Mouse (Mus musculus) kidney, postnatal 36 days (tissue): ENCODE data around the gene Dhx36.

ENCODE experiments used
- DNase-seq, 2 experiments: peaks; one replicate each; pipeline ENCODE4 v3.0.0; 2021 to 2022; ENCODE audit warnings: mixed read lengths in 2 of 2

The Dhx36 gene

GRCm38 (mm10) chr3:62506488-62507205, at the start of gene Dhx36:
Dhx36 (minus strand) TSS chr3:62507004.
- DNase-seq: peak; percentile 98 to 99

- DNase-seq: no peak
Measured at GRCm38 (mm10) chr3:62527593-62527992, 20.8 kb upstream of the Dhx36 start.

- DNase-seq: peak in 1 of 2 experiments; percentile 25
Measured at GRCm38 (mm10) chr3:62527160-62527559, 20.4 kb upstream of the Dhx36 start.

DNA sequence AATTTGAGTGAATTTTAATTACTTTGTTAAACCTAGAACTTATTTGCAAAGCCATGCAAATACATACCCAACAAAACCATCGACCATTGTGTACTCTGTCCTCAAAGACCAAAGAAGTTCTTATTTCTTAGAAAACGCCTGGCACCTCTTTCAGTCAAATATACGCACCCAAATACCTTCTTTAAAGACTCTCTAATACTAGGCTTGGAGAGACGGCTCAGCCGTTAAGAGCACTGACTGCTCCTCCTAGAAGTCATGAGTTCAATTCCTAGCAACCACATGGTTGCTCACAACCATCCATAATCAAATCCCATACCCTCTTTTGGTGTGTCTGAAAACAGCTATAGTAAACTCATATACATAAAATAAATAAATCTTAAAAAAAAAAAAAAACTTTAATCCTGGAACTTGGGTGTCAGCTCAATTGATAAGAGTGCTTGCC, 423 bp upstream of the Dhx36 start:
- no peak for DNase-seq

DNA sequence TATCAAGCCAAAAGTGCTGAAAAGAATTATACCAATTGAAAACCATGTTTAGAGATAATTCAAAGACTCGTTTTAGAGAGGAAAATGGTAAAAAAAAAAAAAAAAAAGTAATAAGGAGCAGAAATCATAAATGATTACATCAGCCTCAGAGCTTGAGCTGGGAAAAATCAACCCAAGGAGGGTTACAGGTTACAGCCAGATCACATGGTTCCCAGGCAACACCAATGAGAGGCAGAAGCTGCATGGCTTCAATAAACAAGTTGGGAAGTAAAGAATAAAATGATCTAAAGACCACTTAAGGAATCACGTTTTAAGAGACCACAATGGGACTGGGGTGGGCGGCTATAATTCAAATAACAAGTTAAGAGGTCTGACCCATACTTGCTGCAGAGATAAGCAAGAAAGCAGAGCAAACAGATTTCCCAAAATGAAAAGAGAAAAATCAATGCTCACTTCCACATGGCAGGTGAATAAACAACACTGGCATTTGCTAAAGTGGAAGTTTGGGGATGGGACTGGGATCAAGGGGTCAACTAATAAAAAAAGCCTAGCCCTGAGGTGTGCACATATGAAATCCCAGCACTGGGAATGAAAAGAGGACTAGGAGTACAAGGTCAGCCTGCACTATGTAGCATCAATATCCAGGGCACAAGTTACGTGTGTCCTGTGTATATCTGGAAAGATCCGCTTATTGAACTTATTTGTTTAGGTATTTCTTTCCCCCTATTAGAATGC, 1.5 kb downstream of the Dhx36 start:
- DNase-seq: no peak

GRCm38 (mm10) chr3:62499327-62499726, 7.5 kb downstream of the Dhx36 start:
- DNase-seq: no peak

DNA sequence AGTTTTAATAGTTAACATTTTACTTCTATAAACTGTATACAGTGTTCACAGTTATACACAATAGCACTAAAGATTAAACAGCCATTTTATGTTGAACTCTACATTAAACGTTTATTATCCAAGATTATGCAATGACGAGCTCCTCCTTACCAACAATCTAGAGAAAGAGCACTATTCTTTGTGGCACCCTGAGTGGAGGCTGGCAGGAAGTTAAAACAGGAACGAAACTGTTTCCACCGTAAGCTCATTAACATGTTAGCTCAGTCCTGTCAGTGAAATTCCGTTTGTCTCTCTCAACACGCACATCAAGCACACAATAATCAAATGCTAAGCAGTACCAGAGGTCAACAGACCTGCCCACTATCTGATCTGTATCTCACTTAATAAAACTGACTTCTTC, 14.2 kb downstream of the Dhx36 start:
- DNase-seq: no peak

GRCm38 (mm10) chr3:62484340-62484739, 22.5 kb downstream of the Dhx36 start:
- no peak for DNase-seq

GRCm38 (mm10) chr3:62470179-62470578, 36.6 kb downstream of the Dhx36 start:
- no peak for DNase-seq

DNA sequence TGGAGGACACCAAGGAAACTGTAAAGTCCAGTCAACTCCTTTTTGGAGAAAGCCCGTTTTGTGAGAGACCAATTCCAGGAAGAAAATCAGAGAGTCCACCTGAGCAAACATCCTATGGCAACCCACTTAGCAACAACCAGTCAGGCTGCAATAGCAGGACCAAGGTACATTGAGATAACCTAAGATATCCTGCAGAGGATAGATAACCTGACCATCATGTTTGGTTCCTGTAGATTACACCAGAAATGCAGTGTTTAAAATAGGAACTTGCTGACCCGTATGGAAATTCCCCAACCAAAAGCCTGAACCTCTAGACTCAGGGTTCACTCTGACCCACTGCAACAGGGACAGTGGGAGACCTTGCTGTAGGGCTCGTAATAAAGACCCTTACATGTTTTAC, 42.5 kb downstream of the Dhx36 start:
- no peak for DNase-seq

- DNase-seq: no peak
Measured at GRCm38 (mm10) chr3:62459483-62459882, 47.3 kb downstream of the Dhx36 start.

DNA sequence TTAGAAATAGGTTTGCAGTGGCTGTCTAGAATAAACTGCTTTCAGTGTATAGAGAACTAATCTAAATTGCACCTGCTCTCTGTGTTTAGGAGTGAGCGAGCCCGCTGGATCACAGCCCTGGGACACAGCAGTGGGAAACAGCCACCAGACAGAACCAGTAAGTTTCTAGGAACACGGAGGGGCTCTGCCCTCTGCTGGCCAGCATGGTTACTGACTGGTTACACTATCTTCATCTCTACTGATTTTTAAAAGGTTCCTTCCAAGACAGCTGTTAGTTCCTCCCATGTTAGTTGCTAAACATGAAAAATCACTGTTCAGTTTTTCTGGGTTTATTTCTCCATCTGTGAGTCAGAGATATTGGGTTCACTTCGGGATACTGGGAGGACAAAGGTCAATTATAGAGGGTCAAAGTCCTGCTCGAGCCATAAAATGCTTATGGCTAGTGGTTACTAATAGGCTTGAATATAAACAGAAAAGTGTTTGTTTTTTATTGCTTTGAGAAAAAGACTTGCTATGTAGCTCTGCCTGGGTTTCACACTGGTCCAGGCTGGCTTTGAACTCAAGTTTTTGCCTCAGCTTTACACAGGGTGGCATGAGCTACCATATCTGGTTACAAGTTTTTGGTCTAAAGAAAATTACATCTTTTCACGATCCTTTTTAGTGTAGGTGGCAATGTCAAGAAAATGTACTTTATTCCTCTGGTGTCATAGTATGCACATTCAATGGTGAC, 48.4 kb downstream of the Dhx36 start:
- DNase-seq: peak; percentile 62 to 85

DNA sequence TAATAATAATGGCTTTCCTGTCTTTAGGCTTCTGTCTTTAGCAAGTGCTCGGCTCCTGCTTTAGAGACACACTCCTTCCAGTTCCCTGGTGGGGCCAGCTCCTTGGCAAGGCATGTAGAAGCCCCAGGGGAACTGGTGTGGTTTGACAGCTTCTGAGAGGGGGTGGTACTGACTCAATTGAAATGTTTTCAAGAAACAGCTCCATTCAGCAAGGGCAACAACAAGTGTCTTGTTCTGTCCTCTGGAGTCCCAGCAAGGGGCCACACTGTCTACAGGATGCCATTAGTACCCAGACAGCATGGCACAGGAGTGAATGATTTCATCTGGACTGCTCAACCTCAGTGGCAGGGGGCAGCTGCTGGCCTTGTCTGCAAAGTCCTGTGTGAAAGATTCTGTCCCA, 51.0 kb downstream of the Dhx36 start:
- DNase-seq: no peak

- DNase-seq: no peak
Measured at GRCm38 (mm10) chr3:62454096-62454495, 52.7 kb downstream of the Dhx36 start.

DNA sequence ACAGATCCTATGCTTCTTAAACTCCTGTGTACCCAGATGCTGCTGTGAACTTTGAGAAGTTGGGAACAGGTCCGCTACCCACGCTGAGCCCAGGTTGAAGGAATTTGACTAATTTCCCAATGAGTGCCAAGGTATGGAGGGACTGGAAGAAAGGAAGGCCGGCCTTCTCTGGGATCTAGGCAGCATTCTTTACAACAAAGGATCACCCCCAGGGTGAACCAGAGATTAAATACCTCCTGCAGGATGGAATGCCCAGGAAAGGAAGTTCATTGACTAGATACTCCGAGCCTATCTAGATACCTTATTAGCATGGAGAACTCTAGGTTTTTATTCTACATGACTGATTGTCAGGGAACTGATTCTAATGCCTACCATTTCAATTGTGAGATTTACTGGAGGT, 53.8 kb downstream of the Dhx36 start:
- no peak for DNase-seq

DNA sequence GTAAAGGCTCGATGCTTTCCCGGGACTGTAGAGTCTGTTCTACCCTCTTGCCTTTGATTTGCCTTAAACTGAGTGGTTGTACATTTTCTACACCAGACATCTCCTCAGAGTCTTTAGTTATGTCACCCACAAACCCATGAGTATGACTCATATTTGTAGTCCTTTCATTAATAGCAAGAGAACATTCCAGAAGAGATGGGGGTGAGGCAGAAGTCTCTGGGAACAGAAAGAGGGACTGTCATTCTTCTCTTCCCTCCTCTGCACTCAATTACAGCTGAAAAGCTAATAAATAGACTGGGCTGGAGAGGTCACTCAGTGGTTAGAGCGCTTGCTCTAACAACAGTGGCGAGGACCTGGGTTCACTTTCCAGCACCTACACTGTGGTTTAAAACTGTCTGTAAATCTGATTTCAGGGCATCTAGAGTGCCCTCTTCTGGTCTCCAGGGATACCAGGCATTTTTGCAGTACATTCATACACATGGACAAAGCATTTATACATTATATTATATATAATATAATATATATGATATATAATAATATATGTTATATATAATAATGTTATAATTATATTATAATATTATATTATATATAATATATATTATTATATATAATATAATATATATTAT, 56.8 kb downstream of the Dhx36 start:
- DNase-seq: no peak

DNA sequence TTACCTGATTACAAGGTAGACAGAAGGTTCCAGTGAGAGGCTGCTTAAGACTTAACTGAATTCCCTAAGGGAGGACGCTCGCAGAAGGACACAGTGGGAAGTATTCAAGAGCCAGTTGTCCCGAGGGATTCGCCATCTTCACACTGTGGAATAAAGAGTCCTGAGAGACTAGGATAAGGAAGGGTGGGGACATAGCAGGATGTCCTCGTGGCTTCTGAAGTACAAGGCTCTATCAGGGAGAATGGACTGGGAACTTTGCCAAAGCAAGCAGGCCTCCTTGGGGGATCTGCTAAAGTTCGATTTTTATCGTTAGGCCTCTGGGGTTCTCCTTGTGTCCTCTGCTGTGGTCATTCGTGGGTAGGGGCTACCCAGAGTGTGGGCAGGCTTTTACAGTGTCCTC, 59.7 kb downstream of the Dhx36 start:
- peak; percentile 34 to 61 for DNase-seq

GRCm38 (mm10) chr3:62446271-62446670, 60.5 kb downstream of the Dhx36 start:
- no peak for DNase-seq

DNA sequence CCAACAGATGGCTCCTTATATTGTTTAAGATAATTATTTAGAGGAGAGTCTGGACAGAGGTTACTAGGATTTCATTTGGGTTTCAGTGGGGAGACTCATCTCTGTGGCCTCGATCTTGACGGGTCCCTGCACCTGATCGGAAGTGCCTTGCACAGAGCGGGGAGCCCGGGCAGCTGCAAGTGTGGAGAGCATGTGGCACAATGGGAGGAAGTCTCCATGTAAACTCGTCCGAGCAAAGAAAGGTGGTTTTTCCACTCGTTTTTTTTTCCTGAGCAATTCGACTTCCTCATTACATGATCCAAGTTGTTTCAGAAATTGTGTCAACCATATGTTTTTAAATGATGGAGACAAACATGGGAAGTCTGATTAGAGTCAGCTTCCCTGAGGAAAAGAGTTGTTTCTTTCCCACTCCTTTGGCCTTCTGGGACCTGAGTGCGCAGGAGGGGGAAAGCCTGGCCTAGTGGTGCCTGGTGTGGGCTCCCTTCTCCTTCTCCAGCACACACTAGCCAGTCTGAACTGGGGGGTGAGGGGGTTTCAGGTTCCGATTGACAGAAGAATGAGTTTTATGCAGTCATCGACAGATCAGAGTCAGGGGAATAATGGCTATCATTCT, 63.1 kb downstream of the Dhx36 start:
- DNase-seq: no peak

DNA sequence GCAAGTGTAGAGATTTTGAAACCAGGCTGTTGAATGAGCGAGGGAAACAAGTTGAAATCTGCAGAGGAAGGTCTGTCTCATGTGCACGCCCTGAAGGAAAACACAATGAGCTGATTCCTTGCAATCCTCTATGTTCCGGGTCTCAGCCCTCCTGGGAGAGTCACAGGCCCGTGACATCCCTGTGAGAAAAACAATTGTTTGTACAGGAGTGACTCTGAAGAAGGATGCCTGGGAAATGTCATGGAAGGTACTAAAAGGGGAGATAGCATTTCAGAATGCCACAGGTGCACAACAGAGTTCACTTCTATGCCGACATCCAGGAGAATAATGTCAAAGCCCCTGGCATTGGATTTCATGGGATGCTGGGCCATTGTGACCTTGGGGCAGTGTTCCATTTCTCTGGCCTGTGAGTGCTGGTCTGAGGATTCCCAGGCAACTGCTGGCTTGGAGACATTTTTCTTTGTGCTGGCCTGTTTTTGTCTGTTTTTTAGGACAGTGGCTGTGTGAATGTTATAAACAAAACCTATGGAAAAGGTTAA, 66.3 kb downstream of the Dhx36 start:
- DNase-seq: no peak

DNA sequence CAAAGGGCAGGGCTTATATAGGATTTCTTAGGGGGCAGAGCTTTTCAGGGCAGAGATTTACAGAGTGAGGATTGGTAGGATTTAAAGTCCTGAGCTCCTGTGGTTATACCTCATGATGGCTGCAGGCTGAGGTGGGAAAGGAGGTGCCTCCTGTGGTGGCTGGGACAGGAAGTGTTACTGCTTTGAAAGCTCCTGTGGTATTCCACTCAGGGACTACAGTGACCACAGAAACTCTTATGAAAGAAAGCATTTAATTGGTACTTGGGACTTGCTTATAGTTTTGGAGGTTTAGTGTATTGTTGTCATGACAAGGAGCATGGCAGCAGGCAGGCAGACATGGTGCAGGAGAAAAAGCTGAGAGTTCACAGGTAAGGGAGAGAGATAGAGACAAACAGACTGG, 70.9 kb downstream of the Dhx36 start:
- no peak for DNase-seq

GRCm38 (mm10) chr3:62433675-62434074, 73.1 kb downstream of the Dhx36 start:
- DNase-seq: no peak
